8 mouse cellular contexts compared by ENCODE assay signal in genomic region chr19:48413836-48414235, GRCm38 (mm10).
DNase-seq lines count a peak whose midpoint lies in the region.

No protein-coding gene starts in this region.

- peak; percentile 7 to 36 for DNase-seq in heart, postnatal 10 days
- no peak for DNase-seq in heart, postnatal 25 days (ENCODE audit: low spot score)
- peak; percentile 65 for DNase-seq in ES-CJ7 (ENCODE audit: low read depth, low spot score)
- peak; percentile 74 for DNase-seq in embryo, embryonic 10.5 days (ENCODE audit: low spot score)
- peak; percentile 20 to 53 for DNase-seq in layer of hippocampus, postnatal 14 days (ENCODE audit: low spot score in 2 of 2)
- DNase-seq in telencephalon, adult 2 months (ENCODE audit: low read depth, low spot score) = peak; percentile 44
- DNase-seq in thymus, postnatal 14 days = no peak
- no peak for DNase-seq in urinary bladder, adult 18-20 months (ENCODE audit: low spot score in 2 of 2)

- intact Hi-C loops in heart, postnatal 10 days (cut with DNase I) = no loop called here
- intact Hi-C loops in heart, postnatal 25 days (cut with DNase I) = no loop called here

Comparison
In these comparisons a context has a peak if more than half of its experiments do, and no peak if none do; other contexts are left out.
1. DNase-seq: peak in heart, postnatal 10 days (2 of 2), ES-CJ7 (single experiment), embryo, embryonic 10.5 days (single experiment), layer of hippocampus, postnatal 14 days (2 of 2) and telencephalon, adult 2 months (single experiment); none in heart, postnatal 25 days (single experiment), thymus, postnatal 14 days (single experiment) and urinary bladder, adult 18-20 months (0 of 2).